Mouse (Mus musculus) adrenal gland, adult 8-10 months (tissue): ENCODE measurements around the gene Slc13a3. TPM values are rescaled to one million over a fixed set of nuclear protein-coding genes. Genes with fewer than 3 reads are reported as not detected.

Experiments used
- DNase-seq: peaks from one replicate; pipeline ENCODE4 v3.0.0; 2022
- total RNA-seq, 4 experiments: library from RNA; stranded (reverse); gene quantifications; 2 replicates each; pipeline ENCODE4 v1.2.4; 2022

Slc13a3 gene
- total RNA-seq, 4 experiments from 2014 or later = 1.1 to 1.5 (median 1.4) TPM

- DNase-seq = no peak
Observed at GRCm38 (mm10) chr2:165413884-165414283, 59.1 kb downstream of the Slc13a3 start.

GRCm38 (mm10) chr2:165407700-165408301 lies 65.2 kb downstream of the Slc13a3 start:
- DNase-seq = peak; percentile 65

GRCm38 (mm10) chr2:165405351-165405750 lies 67.7 kb downstream of the Slc13a3 start:
- DNase-seq = peak; percentile 78

GRCm38 (mm10) chr2:165404951-165405350 lies 68.1 kb downstream of the Slc13a3 start:
- no peak for DNase-seq

GRCm38 (mm10) chr2:165398164-165398785 lies 74.8 kb downstream of the Slc13a3 start:
- DNase-seq = no peak

- no peak for DNase-seq
Observed at GRCm38 (mm10) chr2:165397502-165398163, 75.4 kb downstream of the Slc13a3 start.

GRCm38 (mm10) chr2:165396831-165397501 lies 76.1 kb downstream of the Slc13a3 start:
- DNase-seq = no peak

- DNase-seq = no peak
Observed at GRCm38 (mm10) chr2:165392156-165392555, 80.9 kb downstream of the Slc13a3 start.

GRCm38 (mm10) chr2:165391561-165391960 lies 81.5 kb downstream of the Slc13a3 start:
- DNase-seq = no peak

- DNase-seq = no peak
Observed at GRCm38 (mm10) chr2:165389299-165389952, 83.6 kb downstream of the Slc13a3 start.

GRCm38 (mm10) chr2:165387844-165388495 lies 85.1 kb downstream of the Slc13a3 start, which contains the start of gene Zfp334:
Gene Zfp334 (minus strand): TSS chr2:165388259.
- peak; percentile 89 for DNase-seq

- DNase-seq = no peak
Observed at GRCm38 (mm10) chr2:165387370-165387769, 85.7 kb downstream of the Slc13a3 start.

- no peak for DNase-seq
Observed at GRCm38 (mm10) chr2:165380050-165380449, 93.0 kb downstream of the Slc13a3 start.

- DNase-seq = no peak
Observed at GRCm38 (mm10) chr2:165376001-165376400, 97.0 kb downstream of the Slc13a3 start.

GRCm38 (mm10) chr2:165375478-165375877 lies 97.6 kb downstream of the Slc13a3 start:
- DNase-seq = no peak

- no peak for DNase-seq
Observed at GRCm38 (mm10) chr2:165371066-165371465, 102.0 kb downstream of the Slc13a3 start.

GRCm38 (mm10) chr2:165370348-165370747 lies 102.7 kb downstream of the Slc13a3 start:
- DNase-seq = no peak

- DNase-seq = no peak
Observed at GRCm38 (mm10) chr2:165368496-165368895, 104.5 kb downstream of the Slc13a3 start, which contains the start of gene Zfp663. Gene Zfp663 (minus strand): TSS chr2:165368729.

- no peak for DNase-seq
Observed at GRCm38 (mm10) chr2:165367868-165368439, 105.1 kb downstream of the Slc13a3 start.

GRCm38 (mm10) chr2:165367047-165367520 lies 105.9 kb downstream of the Slc13a3 start:
- DNase-seq = no peak

GRCm38 (mm10) chr2:165364334-165365091 lies 108.5 kb downstream of the Slc13a3 start:
- no peak for DNase-seq
